Mouse (Mus musculus) embryo, embryonic 9.5 days (tissue): Measurements from ENCODE around the gene Ddx27.
A peak's percentile ranks its signal among the peaks of the same experiment; 100 is the strongest.

Source experiments
- DNase-seq: peaks from one replicate; pipeline ENCODE4 v3.0.0-alpha.2; 2017; ENCODE audit errors: extremely low spot score

Ddx27 gene

GRCm38 (mm10) chr2:167062965-167063880, 48.2 kb downstream of the Ddx27 start, which contains the start of gene Znfx1:
Gene Znfx1, minus strand, starts transcription at chr2:167063015.
- DNase-seq, result peak; percentile 98

DNA sequence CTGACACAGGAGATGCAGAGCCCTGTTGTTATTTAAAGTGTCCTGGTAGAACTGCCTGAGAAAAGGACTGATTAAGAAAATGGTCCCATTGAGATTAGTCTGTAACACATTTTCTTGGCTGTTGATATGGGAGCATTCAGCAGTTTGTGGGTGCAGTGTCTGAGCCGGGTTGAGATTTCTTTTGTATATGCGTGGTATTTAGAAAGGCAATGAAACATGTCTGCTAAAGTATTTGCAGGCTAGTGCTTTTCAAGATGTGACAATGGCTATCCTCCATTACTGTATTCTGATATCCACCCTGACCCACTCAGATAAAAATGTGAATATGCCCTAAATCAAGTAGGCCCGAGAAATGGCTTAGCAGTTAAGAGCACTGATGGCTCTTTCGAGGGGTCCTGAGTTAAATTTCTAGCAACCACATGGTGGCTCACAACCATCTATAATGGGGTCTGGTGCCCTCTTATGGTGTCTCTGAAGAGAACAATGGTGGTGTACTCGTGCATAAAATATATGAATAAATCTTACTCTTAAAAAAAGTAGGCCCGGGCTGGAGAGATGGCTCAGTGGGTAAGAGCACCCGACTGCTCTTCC, 49.0 kb downstream of the Ddx27 start:
- DNase-seq, result peak; percentile 42

GRCm38 (mm10) chr2:167064601-167065295, 49.8 kb downstream of the Ddx27 start:
- no peak for DNase-seq

DNA sequence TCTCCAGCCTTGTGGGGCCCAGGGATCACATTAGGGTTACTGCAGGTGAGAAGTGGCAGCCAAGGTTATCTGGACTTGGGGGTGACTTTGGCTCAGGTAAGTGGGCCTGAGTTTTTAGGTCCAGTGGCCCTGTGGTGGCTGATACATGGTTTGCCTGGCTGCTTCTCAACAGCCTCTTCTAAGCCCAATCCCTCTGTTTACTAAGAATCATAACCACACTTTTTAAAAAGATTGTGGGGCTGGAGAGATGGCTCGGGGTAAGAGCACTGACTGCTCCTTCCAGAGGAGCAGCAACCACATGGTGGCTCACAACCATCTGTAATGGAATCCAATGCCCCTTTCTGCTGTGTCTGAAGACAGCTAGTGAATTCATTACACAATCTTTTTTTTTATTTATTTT, 51.0 kb downstream of the Ddx27 start:
- DNase-seq, result no peak

DNA sequence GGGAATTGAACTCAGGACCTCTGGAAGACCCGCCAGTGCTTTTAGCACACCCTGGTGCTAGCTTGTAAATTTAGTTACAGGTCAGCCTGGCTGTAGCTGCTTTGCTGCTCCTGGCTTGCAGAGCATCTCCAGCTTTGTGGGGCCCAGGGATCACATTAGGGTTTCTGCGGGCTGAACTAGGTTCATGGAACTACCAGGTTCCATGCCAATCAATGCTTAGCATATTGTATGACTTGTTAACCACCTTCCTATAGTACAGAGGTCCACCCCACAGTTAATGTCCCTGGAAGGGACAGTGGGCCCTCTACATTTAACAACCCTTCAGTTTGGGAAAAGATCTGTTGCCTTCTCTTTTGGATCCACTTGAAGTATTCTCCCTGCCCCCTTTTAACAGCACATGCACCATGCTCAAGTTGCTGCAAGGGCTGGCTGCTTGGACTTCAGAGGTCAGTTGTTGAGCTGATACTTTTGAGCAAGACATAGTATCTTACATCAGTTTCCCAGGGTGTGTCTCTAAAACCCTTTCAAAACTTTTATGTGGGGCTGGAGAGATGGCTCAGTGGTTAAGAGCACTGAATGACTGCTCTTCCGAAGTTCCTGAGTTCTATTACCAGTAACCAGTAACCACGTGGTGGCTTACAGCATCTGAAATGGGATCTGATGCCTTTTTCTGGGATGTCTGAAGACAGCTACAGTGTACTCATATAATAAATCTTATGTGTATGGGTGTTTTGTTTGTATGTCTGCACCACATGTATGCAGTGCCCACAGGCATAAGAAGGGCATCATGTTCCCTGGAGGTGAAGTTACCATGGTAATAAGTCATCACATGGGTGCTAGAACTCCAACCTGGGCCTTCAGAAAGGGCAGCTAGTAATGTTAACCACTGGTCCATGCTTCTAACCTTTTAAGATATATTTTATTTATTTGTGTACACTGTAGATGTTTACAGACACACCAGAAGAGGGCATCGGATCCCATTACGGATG, 51.8 kb downstream of the Ddx27 start:
- peak; percentile 75 for DNase-seq

DNA sequence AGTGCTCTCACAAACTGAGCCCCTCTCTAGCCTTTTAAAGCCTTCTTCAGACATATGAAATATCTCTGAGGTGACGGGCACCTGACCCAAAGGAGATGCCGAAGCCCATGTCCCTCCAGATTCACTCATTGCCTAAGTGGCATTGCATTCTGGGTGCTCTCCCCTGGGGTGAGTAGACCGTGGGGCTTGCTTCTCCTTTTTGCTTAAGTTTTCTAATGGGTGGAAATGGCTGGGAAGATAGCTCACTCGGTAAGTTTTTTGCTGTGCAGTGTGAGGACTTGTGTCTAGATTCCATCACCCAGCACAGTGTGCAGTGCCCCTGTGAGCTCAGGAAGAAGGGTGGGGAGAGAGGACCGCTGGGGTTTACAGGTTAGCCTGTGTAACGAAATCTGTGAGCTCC, 52.6 kb downstream of the Ddx27 start:
- DNase-seq, result no peak

DNA sequence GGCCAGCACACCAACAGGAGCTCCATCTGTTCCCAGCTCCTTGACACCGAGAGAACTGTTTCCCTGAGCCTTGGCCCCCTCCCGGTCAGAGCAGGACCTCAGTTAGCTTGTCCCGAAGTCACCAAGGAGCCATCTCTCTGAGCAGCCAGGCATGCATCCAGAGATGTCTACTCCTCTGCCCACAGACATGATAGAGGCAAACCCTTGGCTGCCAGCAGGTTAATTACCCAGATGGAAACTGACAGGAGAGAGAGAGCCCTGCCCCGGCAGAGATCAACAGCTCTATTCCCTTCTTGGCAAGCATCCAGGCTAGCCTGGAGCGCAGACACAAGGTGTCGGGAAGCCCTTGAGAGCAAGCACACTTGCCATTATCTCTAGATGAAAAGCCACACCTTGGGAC, 55.3 kb downstream of the Ddx27 start:
- no peak for DNase-seq

DNA sequence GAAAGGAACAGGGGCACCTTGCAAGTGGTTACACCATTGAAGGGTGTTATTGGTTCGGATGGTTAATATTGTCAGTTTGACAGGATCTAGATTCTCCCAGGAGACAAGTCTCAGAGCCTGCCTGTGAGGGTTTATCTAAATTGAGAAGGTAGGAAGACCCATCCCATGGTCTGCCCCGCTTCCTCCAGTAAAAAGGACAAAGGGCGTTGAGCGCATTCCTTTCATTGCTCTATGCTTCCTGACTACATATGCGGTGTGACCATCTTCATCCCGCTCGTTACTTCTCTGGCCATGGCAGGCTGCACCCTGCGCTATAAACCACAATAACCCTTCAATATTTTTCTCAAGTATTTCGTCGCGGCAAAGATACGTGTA, 56.3 kb downstream of the Ddx27 start:
- no peak for DNase-seq

- DNase-seq, result peak; percentile 93
These were observed 56.9 kb downstream of the Ddx27 start for GRCm38 (mm10) chr2:167071641-167072601.

DNA sequence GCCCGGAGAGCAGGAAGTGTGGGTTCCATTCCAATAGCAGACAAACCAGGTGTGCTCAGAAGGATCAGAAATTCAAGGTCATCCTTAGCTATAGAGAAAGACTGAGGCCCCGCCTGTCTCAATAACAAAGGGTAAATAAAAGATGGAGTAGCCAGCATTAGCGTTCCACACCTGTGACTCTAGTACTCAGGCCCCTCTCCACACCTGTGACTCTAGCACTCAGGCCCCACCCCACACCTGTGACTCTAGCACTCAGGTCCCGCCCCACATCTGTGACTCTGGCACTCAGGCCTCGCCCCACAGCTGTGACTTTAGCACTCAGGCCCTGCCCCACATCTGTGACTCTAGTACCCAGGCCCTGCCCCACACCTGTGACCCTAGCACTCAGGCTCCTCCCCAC, 59.6 kb downstream of the Ddx27 start:
- no peak for DNase-seq

GRCm38 (mm10) chr2:167076352-167076751, 61.4 kb downstream of the Ddx27 start:
- no peak for DNase-seq

- no peak for DNase-seq
These were observed 61.8 kb downstream of the Ddx27 start for GRCm38 (mm10) chr2:167076759-167077158.

GRCm38 (mm10) chr2:167077199-167077962, 62.4 kb downstream of the Ddx27 start:
- DNase-seq, result no peak

DNA sequence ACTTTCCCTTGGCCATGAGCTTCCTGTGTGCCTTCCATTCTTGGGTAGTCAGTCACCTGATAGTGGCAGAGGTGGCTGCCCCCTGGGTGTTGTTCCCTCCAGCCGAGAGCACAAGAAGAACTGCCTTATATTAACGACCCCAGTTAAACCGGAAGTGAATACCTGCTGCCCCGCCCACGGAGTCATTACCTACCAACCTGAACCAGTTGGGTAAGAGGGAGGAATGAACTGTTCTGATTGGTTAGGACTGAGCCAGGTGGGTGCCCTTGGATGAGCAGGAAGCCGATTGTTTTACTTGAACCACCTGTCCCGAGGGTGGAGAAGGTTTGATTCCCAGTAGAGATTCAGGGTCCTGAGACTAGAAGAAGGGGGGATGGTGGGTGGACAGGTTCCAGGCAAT, 63.5 kb downstream of the Ddx27 start:
- DNase-seq, result no peak

DNA sequence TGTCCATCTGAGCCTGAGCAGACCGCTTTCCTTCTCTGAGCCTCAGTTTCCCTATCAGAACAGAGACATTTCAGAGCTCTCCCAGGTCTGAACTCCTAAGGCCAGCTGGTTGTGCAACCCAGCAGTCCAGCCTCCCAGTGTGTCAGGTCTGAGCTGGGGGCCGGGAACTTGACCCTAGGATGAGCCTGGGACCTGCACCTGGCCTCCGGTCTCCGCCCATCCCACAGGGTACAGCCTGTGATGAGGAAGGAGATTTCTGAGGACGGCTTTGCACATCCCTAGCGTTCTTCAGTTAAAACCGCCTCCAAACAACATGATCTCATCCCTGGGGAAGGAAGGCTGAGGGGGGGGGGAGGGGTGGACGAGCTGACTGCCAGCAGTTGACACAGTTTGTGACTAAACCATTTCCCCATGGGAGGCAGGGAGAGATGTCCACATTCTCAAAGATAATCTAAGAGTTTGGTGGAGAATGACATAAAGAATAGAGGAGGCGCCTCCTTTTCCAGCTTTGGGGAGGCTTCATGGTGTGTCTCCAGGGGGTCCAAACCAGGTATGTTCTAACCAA, 64.0 kb downstream of the Ddx27 start:
- DNase-seq, result no peak

- no peak for DNase-seq
These were observed 64.7 kb downstream of the Ddx27 start for GRCm38 (mm10) chr2:167079535-167080257.

DNA sequence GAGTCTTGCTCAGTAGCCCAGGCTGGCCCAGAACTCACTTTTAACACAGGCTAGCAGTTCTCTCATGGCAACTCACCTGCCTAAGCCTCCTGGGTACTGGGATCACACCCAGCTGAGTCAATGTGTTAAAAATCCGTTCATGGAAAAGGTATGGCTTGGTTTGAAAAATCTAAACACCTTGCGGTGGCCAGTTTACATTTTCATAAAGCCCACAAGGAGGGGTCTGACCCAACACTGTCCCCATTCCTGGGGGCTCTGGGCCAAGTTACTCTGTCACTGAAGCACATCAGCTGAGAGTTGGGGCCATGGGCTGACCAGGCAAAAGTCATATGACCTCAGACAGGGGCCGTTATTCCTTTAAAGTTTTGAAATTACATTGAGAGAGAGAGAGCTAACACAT, 65.4 kb downstream of the Ddx27 start:
- DNase-seq, result no peak

GRCm38 (mm10) chr2:167081135-167081534, 66.1 kb downstream of the Ddx27 start:
- DNase-seq, result no peak
